Mouse (Mus musculus) bone marrow, adult 2 months (tissue): Measurements from ENCODE around the gene Wdr91.

Experiments
- CTCF ChIP-seq: fragments of 200-500 bp; IDR thresholded peaks from 2 replicates; pipeline ENCODE4 v1.5.1; 2011; ENCODE audit warnings: low read length, control low read depth; ENCODE audit not compliant: control insufficient read depth, insufficient read depth
- POLR2A ChIP-seq: fragments of 200-500 bp; IDR thresholded peaks from 2 replicates; pipeline ENCODE4 v1.6.1; 2011; ENCODE audit warnings: low read depth, mild to moderate bottlenecking, control low read depth, low read length, borderline replicate concordance; ENCODE audit not compliant: control insufficient read depth

GRCm38 (mm10) chr6:34910371-34911219, at the start of gene Wdr91:
- TF ChIP-seq CTCF (no peak), POLR2A (peak; percentile 84; the same call in 1 of the 2 replicates)
